Mouse (Mus musculus) left cerebral cortex, postnatal 25 days (tissue): ENCODE data around the gene Mark3. TPM values are rescaled to one million over a fixed set of nuclear protein-coding genes. Genes with fewer than 3 reads are reported as not detected.
A peak's percentile ranks its signal among the peaks of the same experiment; 100 is the strongest.
"Not testable (repeated sequence)": the region's sequence is repeated elsewhere in the genome, so short reads cannot be mapped to it uniquely, and the experiment has no call there.

ENCODE experiments used
- DNase-seq, 2 experiments: peaks; one replicate each; pipeline ENCODE4 v3.0.0; 2022; ENCODE audit warnings: low spot score in 2 of 2, mixed read lengths in 1 of 2
- intact Hi-C: fragments of 180-260 bp; cut with DNase I; formaldehyde crosslinking; loops from one replicate; pipeline ENCODE4 v1.15.1; 2025
- total RNA-seq, 2 experiments: library from RNA; stranded (reverse); gene quantifications; 2 replicates each; pipeline ENCODE4 v1.2.3; 2021

Gene Mark3
- total RNA-seq, 2 experiments from 2014 or later: 107 to 109 TPM

DNA sequence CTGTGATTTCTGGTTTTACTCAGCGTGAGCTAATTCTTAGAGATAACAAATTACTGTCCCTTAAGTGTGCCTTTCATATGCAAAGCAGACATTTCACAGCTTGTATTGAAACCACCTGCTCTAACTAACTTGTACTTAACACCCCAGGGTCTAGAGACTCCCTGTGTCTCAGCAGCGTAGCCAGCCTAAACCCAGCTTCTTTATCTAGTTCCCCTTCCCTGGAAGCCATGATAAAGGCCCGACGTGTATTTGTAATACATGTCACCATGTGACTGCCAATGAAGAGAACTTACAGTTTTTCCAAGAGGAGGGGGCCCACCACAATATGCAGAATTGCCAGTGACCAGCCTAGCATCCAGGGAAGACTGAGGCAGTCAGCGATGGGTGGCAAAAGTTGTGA, 33.7 kb downstream of the Mark3 start:
- intact Hi-C loops: no loop called here
- DNase-seq: no peak

DNA sequence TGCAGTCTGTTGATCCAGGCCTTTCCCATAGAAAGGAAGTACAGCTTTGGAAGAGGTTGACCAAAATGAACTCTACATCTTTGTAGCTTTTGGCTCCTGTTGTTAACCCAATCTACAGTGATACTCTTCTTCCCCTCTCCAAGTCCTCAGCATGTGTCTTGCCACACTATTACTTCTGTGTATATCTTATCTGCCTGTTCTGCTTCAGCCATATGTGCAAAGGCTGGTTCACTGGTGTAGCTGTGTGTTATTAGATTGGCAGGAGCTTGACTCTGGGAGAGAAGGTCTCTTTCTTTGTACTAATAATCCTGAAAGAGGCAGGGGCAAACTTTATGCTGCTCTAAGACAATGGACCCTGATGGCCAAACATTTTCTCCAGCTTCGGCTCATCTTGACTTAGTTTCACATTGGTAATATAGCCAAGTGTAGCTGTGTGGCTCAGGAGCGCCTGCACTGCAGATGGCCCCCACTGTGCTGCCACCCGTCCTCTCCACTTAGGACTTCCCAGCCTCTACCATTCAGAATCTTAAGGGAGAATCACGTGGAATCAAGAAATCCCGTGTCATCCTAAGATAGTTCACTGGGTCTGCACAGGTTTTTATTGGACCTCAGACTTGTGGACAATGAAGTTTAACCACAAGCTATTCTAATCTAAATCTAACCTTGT, 40.3 kb downstream of the Mark3 start:
- no peak for DNase-seq
- intact Hi-C loops: no loop called here

DNA sequence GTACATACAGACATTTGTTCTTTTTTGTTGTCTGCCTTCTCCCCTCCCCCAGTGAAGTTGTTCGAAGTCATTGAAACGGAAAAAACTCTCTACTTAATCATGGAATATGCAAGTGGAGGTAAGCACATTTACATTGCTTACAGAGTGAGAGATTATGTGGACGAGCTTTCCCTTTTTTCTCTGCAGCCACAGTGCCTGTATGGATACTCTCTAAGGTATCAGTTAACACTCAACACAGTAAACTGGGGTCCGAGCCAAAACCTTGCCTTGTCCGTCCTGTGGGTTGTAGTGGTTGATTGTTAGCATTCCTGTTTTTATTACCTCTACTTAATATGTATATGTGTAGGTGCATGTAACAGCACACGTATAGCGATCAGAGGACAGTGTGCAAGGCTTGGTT, 43.9 kb downstream of the Mark3 start:
- DNase-seq: no peak
- intact Hi-C loops: no loop called here

DNA sequence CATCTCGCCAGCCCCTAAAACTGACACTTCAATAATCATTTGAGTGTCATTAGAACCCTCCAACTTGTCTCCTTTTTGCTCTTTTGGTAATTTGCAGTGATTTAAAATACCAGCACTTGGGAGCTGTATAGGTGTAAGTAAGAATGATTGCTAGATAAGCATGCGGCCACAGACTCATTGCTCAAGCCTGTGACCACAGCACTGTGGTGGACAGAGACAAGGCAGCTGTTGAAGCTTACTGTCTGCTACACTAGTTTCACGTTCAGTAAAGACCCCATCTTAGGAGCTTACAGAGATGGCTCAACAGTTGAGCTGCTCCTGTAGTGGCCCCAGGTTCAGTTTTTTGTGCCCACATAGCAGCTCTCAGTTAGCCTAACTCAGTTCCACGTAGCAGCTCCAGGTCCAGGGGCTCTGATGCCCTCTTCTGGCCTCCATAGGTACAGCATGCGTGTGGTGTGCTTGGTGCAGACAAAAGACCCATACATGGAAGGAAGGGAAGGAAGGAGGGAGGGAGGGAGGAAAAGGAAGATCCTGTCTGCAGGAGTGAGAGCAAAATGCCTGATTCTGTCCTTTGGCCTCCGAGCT, 73.8 kb downstream of the Mark3 start:
- DNase-seq: peak; percentile 71 to 79
- intact Hi-C loops: loop anchor here (10.0 kb wide), 1 partner anchor 223 kb away; no protein-coding TSS in a partner anchor

DNA sequence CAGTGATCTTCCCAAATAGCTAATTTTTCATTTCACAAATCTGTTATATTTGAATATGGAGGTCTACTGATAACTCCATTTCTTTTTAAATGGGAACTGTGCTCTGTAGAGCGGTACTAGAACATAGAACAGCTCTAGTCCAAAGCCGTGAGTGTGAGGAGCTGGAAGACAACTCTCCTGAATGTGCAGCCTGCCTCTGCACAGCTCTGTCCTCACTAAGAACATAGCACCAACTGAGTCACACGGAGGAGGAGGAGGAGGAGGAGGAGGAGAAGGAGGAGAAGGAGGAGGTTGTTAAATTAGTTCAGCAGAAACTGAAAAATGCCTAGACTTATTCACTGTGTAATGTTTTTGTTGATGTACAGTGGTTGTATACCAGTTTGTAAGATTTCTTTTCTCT, 78.6 kb downstream of the Mark3 start:
- intact Hi-C loops: loop anchor here (1.0 to 2.0 kb wide), 2 partner anchors 44 to 79 kb away; no protein-coding TSS in a partner anchor

DNA sequence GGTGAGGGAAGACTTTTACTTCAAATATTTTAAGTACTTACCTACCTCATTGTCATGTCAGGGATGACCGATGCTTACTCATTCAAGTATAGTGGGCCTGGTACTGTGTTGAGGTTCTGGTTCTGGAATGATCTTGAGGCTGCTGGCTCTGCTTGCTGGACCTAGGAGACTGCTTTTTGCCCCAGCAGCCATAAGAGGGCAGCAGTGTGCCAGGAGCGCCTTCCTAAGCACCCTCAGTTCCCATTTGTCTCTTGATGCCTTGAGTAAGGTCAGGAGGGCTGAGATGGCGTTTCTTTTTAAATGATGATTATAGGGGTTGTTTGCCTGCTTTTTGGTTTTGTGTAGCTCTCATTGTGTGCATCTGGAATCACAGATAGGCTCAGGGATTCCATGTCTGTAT, 79.1 kb downstream of the Mark3 start:
- DNase-seq: peak; percentile 77 to 86
- intact Hi-C loops: loop anchor here (1.0 to 2.0 kb wide), 2 partner anchors 43 to 79 kb away; no protein-coding TSS in a partner anchor

More for the DNA sequence above, 78.6 kb downstream of the Mark3 start:
- peak in 1 of 2 experiments; percentile 70 for DNase-seq

DNA sequence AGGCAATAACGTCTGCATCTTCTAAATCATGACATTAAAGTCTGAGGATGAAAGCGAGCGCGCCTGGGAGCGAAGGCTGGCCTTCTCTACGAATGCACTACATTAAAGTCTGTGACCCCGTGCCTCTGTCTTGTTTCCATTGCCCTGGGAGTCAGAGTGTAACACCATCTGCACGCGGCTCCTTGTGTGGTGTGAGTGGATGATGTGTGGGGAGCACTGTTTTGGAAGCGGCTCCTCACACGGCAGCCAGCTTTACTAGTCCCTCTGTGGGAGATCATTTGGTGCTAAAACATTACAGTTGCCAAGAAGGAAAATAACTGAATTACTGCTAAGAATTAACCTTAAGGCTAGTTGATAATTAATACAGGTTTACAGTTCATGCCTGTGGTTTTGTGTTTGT, 81.4 kb downstream of the Mark3 start:
- DNase-seq: no peak
- intact Hi-C loops: no loop called here

DNA sequence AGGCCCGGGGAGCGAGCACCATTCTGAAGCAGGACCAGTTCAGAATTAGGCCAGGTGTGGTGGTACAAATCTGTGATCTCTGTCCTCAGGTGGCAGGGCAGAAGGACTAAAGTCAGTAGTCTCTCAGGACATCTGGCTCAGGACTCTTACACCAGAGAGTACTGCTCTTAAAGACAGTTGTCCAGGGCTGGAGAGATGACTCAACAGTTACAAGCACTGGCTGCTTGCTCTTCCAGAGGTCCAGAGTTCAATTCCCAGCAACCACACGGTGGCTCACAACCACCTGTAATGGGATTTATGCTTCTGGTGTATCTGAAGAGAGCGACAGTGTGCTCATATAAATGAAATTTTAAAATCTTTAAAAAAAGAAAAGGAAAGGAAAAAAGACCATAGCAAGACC, 85.0 kb downstream of the Mark3 start:
- intact Hi-C loops: no loop called here
- DNase-seq: no peak

DNA sequence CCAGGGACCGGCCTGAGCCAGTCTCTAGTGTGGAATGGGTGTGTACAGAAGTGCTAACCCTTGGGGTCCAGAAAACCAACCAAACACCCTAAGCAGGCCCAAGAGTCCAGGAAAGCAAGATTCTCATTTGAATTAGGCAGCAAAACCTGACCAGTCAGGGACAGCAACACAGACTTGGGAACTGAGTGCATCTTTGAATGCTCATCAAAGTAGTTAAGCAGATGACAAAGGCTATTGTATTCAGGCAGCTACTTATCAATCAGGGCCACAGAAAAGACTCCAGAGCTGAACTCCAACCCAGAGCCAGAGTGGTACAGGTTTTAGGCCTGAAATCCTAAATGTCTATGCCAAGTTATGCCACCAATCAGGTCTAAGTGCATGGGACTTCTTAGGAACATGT, 86.3 kb downstream of the Mark3 start:
- intact Hi-C loops: no loop called here
- no peak for DNase-seq

DNA sequence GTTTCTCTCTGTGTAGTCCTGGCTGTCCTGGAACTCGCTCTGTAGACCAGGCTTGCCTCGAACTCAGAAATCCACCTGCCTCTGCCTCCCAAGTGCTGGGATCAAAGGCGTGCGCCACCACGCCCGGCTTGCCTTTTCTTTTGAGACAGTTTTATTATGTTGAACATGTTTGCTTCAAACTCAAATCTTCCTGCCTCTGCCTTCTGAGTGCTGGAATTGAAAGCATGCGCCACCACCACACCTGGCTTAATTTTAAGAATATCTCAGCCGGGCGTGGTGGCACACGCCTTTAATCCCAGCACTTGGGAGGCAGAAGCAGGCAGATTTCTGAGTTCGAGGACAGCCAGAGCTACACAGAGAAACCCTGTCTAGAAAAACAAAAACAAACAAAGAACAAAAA, 87.2 kb downstream of the Mark3 start:
- DNase-seq, intact Hi-C loops: not testable (repeated sequence)

DNA sequence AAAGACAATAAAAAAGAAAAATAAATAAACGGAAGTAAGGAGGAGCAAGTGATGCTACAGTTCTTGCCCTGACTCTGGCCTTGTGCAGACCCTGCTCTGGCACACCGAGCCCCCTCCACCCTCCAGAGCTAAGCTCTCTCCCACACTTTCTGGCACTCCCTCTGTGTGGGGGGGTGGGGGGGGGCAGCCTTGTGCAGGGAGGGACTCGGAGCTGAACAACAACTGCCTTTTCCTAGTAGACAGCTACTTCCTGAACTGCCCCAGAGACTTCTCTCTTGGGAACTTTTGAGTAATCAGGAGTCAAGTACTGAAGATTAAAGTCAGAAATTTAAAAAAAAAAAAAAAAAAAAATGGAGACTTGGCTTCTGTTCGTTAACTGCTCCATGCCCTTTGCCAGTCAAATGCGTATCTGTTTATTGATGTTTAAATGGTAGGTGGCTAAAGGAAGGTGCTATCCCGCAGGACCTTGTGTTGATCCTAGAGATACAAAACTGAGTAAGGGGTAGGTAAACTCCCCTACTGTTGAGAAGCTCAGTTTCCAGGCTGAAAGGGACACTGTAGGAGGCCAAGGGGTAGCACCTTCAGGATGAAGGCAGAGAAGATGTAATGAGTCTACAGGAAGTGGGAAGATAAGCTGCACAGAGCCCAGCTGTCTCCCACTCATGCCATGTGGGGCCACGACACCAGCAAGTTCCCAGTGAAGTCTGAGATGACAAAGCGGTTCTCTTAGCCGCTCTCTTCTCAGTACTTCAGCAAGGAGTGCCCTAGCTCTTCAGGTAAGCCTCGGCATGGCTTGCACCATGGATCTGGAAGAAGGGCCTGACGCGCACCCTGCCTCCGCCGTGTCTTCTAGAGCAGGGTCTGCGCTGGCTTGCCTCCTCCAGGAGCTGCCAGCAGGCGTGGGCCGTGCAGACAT, 89.2 kb downstream of the Mark3 start:
- intact Hi-C loops: no loop called here
- DNase-seq: no peak

DNA sequence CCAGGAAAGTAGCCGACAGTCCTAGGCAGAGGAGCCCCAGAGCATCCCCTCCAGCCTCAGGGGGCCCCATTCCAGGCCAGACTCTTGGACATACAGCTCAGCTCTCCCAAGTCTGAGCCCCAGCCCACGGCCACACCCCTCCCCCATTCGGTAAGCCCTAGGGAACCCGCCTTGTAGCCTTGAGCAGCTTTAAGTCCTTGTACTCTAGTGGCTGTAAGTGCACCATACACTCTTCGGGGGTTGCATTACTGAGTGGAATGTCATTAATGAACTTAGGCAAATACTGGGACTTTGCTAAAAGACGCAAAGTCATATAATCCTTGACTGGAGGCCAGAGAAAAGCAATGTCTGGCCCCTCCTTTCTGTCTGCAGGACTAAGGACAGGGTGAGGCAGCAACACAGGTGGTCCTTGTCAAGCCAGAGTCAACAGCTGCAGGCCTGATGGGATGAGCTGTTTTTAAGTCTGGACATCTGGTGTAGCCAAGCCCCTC, 89.9 kb downstream of the Mark3 start:
- no peak for DNase-seq
- intact Hi-C loops: no loop called here

DNA sequence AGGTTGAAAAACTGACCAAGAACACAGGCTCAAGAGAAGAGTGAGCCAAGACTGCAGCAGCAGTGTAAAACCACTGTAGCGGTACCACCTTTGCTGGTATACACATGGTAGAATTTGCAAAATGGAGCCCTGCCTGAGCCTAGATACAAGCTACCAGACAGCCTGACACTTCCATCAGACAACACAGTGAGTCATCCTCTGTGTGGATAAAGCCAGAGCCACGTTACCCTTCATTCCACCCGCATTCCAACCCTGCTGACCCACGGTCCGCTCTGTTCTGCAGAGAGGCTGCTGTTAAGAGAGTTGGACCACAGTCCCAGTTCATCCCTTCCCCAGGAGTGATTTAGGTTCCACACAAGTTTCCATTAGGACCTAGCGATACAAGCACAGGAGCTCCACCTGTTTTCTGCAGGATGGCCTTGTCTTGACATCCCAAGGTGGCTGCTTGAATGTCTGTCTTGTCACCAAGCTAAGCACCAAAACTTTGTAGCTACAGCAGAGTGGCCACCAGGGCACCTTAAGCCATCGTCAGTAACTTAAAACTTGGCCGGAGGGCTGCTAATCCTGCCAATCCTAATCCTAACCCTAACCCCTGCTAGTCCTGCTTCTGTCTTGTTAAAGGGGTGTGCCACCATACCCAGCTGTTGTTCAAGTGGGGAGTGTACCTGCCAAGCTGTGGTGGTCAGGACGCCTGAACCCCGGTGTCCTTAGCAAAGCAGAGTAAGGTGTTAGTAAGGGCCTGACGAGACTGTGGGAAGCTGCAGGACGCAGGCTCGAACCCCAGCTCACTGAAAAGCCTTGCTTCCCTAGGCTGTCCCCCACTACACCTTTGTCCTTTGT, 90.9 kb downstream of the Mark3 start:
- intact Hi-C loops: no loop called here

DNA sequence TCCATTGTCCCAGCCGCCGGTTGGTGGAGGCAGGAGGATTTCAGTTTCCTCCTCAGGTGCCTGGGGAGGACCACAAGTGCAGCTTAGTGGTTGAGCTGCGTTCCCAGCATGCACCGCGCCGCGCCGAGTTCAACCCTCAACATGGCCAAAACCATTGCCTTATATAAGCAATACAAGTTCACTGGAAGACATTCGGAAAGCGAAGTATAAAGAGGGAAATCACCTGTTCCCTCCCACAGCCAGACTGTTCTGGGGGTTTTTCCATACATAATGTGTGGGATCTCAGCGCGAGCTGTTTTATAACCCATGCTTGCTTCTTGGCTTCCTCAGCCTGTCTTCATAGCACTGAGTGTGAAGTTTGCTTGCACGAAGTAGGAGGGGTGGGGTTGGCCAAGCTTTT, 92.1 kb downstream of the Mark3 start:
- intact Hi-C loops: no loop called here
- DNase-seq: peak; percentile 77 to 95

More for the DNA sequence above, 90.9 kb downstream of the Mark3 start:
- DNase-seq: no peak

DNA sequence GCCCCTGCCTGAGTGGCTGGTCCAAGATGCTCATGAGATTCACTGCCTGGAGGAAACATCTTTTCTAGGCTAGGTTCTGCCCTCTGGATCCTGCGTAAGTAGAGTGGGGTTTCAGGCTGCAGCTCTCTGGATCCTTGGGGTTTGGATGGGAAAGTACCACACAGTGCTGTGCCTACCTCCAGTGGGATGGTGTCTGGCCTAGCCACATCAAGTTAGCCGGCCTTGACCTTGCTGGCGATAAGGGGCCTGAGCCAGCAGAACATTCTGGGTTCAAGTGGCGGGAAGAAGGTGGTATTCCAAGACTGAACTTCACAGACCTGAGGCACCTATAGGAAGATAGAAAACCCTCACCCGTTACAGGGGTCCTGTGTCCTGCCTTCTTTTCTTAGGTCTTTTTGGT, 93.1 kb downstream of the Mark3 start:
- DNase-seq: no peak
- intact Hi-C loops: no loop called here

DNA sequence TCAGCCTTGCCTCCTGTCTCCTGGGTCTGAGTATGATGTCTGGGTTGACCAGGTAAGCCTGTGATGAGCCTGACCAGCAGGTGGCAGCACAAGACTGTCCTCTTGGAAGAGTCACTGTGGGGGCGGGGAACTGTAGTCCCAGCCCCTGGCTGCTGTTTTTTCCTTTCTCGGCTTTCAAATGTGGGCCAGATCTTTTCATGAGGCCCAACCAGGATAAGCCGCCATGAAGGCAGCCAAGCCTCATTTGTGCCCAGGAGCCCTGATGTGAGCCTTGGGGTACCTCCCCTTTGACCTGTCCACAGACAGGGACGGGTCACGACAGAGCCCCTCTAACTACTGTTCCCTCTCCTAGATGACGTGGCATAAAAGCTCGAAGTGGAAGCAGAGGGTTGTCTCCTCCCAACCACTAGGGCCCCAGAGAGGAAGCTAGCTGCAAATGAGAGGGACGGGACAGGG, 94.2 kb downstream of the Mark3 start:
- peak; percentile 96 to 98 for DNase-seq
- intact Hi-C loops: loop anchor here (1.0 kb wide), 2 partner anchors 28 to 64 kb away; no protein-coding TSS in a partner anchor

DNA sequence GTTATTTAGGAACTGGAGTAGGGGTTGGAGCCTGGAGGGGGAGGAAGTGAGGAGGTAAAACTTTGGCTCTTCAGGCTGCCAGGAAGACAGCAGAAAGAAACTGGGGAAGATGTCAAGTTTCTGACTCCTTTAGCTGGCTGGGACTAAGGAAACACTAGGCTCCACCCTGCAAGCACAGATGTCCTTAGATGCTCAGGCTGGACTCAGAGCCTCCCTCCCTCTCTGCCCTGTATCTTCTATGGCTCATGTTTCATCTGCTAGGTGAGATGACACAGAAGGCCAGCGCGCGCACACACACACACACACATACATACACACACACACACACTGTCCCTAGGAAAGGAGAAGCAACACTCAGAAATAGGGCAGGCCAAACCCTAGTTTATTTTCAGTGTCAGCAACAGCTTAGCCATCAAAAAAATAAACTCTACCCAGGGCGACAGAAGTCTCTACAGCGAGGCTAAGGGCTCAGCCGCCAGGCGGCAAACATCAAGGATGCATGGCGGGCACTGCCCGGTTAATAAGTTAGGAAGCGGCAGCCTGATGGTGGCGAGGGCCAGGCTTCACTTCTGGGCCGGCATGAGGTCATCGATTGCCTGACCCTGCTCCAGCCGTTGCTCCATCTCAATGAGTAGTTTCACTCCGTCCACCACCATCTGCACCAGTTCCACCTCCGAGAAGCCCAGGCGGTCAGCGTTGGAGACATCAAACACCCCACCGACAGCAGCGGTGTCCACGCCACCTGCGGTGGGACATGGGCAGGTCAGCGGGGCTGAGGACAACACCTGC, 94.9 kb downstream of the Mark3 start:
- intact Hi-C loops: loop anchor here (1.0 kb wide), 2 partner anchors 27 to 63 kb away; no protein-coding TSS in a partner anchor
- DNase-seq: peak; percentile 31 to 73

DNA sequence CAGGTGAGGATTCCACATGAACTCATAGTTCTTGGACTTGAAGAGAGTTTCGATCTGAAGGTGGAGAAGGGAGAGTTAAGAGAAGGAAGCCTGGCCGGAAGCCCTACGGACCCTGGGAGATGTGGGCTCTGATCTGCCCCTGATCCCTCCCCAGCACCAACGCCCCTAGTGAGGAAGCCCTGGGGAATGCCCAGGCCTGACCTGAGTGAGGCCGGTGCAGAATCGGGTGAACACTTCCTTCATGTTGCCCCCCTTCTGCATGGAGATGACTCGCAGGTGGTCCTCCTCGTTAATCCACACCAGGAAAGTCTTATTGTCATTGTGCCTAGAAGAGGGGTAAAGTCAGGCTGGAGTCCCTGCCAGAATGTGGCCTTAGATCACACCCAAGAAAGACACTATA, 95.6 kb downstream of the Mark3 start:
- intact Hi-C loops: no loop called here
- no peak for DNase-seq
